Mouse (Mus musculus) cerebellum, adult 2 months (tissue): ENCODE results near the gene Lig3.

Experiments used
- CTCF ChIP-seq: fragments of 200-500 bp; IDR thresholded peaks from 2 replicates; pipeline ENCODE4 v1.5.1; 2011; ENCODE audit warnings: low read depth, mild to moderate bottlenecking, control low read depth, low read length, moderate library complexity, borderline replicate concordance; ENCODE audit not compliant: insufficient read depth
- POLR2A ChIP-seq: fragments of 200-500 bp; IDR thresholded peaks from 2 replicates; pipeline ENCODE4 v1.6.1; 2011; ENCODE audit warnings: low read length, control low read depth, borderline replicate concordance; ENCODE audit not compliant: insufficient read depth

GRCm38 (mm10) chr11:82780983-82781903 is at the start of gene Lig3:
- TF ChIP-seq CTCF (no peak), POLR2A (peak; percentile 45; the same call in 1 of the 2 replicates)
